ENCODE assay signal across 9 mouse cellular contexts in the genomic region with DNA sequence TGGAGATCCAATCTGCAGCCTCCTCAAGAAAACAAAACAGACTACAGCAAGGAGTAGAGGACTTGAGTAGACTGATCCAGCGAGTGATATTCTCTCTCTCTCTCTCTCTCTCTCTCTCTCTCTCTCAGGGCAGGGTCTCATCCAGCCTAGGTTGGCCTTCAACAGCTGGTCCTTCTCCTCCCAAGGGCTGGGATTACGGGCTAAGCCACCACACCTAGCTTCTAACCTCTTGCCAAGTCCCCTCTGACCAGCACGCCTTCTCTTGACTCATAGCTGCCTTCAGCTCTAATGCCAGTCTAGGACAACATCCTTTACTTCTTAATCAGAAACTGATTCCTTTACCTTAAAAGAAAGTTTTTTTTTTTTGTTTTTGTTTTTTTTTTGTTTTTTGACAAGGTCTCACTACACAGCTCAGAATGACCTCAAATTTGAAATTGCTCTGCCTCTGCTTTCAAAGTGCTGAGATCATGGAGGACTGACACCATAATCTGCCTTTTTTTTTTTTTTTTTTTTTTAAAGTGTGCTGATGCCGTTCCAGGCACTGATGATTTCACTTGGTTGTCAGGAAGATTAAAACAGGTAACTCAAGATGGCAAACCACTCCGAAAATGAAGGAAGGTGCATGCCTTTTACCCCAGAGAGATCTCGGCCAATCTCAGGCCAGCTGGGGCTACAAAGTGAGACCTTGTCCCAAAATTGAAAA. TPM values are rescaled to one million over a fixed set of nuclear protein-coding genes. Genes with fewer than 3 reads are reported as not detected.
DNase-seq lines count a peak whose midpoint lies in the region; ATAC-seq and TF ChIP-seq lines count a peak whose summit lies in the region.
"Had no signal": no experiment of that assay in that cellular context is flagged by ENCODE, and none has a peak within 500 bp of the region (broad histone marks: within the 10 kb centered on the region; RNA-seq: fewer than 3 reads in every experiment).

No protein-coding gene starts in this region.

- H3K27me3 ChIP-seq in kidney, embryonic 16.5 days (ENCODE audit: insufficient read depth, low read length) = no peaks in the 10 kb centered on the region
- no peaks in the 10 kb centered on the region for H3K27me3 ChIP-seq in liver, embryonic 13.5 days

- no peaks in the 10 kb centered on the region for H3K36me3 ChIP-seq in kidney, embryonic 16.5 days (ENCODE audit: insufficient read depth, low read length)
- 0 out of 2 replicates have a peak, but pooled peaks cover 4% of the 10 kb centered on the region for H3K36me3 ChIP-seq in liver, embryonic 13.5 days

- H3K4me1 ChIP-seq in kidney, embryonic 16.5 days (ENCODE audit: insufficient read depth, low read length) = peaks cover 59% of the 10 kb centered on the region
- peaks cover 12% of the 10 kb centered on the region for H3K4me1 ChIP-seq in bone marrow, adult 2 months (ENCODE audit: control insufficient read depth, insufficient read depth, low read length)
- H3K4me1 ChIP-seq in liver, embryonic 13.5 days (replicated peaks) = peaks cover 76% of the 10 kb centered on the region

- ATAC-seq in kidney, embryonic 16.5 days (ENCODE audit: low FRiP score, low TSS enrichment) = no peak
- no peak for ATAC-seq in liver, embryonic 13.5 days (ENCODE audit: low read depth)
- no peak for ATAC-seq in erythroblast, adult 5-6 weeks (replicated peaks; ENCODE audit: low FRiP score, poor library complexity, severe bottlenecking)

- DNase-seq in kidney, postnatal 10 days = no peak
- peak; percentile 59 for DNase-seq in CD4-positive helper T cell, adult 2 months (ENCODE audit: low read depth, low spot score)
- DNase-seq in liver, embryonic 13.5 days = no peak
- no peak for DNase-seq in right cerebral cortex, postnatal 25 days
- DNase-seq in ovary, adult 18-20 months (ENCODE audit: low spot score) = no peak
- DNase-seq: cerebellum, adult 2 months had no signal

- no peaks in the 10 kb centered on the region for H3K9me3 ChIP-seq in kidney, embryonic 16.5 days (ENCODE audit: low read length)
- H3K9me3 ChIP-seq in liver, embryonic 13.5 days (replicated peaks) = no peaks in the 10 kb centered on the region

- no peak for TF ChIP-seq CTCF in bone marrow, adult 2 months (IDR thresholded peaks at IDR 0.05; ENCODE audit: control insufficient read depth, insufficient read depth, low read length)

- WGBS in kidney, embryonic 16.5 days = 64% methylated on average over 6 of the region's 6 CpGs
- WGBS in bone marrow, adult 2 months = 66% methylated on average over 6 of the region's 6 CpGs
- 64% methylated on average over 6 of the region's 6 CpGs for WGBS in liver, embryonic 13.5 days (ENCODE audit: insufficient replicate concordance)

- no peak overlapping the region for H3K4me2 ChIP-seq in kidney, embryonic 16.5 days (replicated peaks; ENCODE audit: low read depth, low read length)
- H3K4me2 ChIP-seq in liver, embryonic 13.5 days = no peak overlapping the region; the same call in 1 of the 2 replicates

- peak overlapping the region; percentile 85 for H3K27ac ChIP-seq in kidney, embryonic 16.5 days (ENCODE audit: low read length)
- peak overlapping the region; percentile 86 for H3K27ac ChIP-seq in bone marrow, adult 2 months (ENCODE audit: control insufficient read depth, insufficient read depth, low read depth, low read length, poor library complexity)
- peak overlapping the region; percentile 62 for H3K27ac ChIP-seq in liver, embryonic 13.5 days

- no peak overlapping the region for H3K4me3 ChIP-seq in kidney, embryonic 16.5 days (ENCODE audit: low read length)
- no peak overlapping the region for H3K4me3 ChIP-seq in bone marrow, adult 2 months (replicated peaks; ENCODE audit: control insufficient read depth, low read depth, low read length)
- H3K4me3 ChIP-seq in liver, embryonic 13.5 days (replicated peaks) = no peak overlapping the region

- no peak for TF ChIP-seq POLR2A in bone marrow, adult 2 months (IDR thresholded peaks at IDR 0.05; ENCODE audit: borderline replicate concordance, control insufficient read depth, low read depth, low read length)

- H3K9ac ChIP-seq in kidney, embryonic 16.5 days (replicated peaks; ENCODE audit: low read length) = no peak overlapping the region
- H3K9ac ChIP-seq in liver, embryonic 13.5 days = 0 out of 2 replicates have a peak overlapping the region, but pooled peaks have one; percentile 41

RNA-seq across cellular contexts. Expression of a gene that starts 33.5 kb away (rescaled TPM):
- 11.4 and 13.6 TPM in 2 replicates for polyA plus RNA-seq in kidney, embryonic 16.5 days (2015; fragmentation: Nextera tagmentation; extraction: Ambion mirVana)
- 5.3 and 13.6 TPM in 2 replicates for polyA plus RNA-seq in bone marrow, adult 2 months (2011; ENCODE audit: insufficient read depth, insufficient read length, low replicate concordance, missing spikeins)
- polyA plus RNA-seq in liver, embryonic 13.5 days (2015; fragmentation: Nextera tagmentation; extraction: Ambion mirVana) = 13.2 and 13.6 TPM in 2 replicates
- total RNA-seq in erythroblast, adult 5-6 weeks (2015; ENCODE audit: low replicate concordance) = 0.77 and 8.8 TPM in 2 replicates
- total RNA-seq in erythroblast, adult 5-6 weeks (2017; ENCODE audit: low replicate concordance) = 2.6 and 5.4 TPM in 2 replicates

RNA-seq across cellular contexts. Expression of a gene that starts 33.7 kb away (rescaled TPM):
- 51.6 and 62.1 TPM in 2 replicates for polyA plus RNA-seq in kidney, embryonic 16.5 days (2015; fragmentation: Nextera tagmentation; extraction: Ambion mirVana)
- 12.1 and 31.4 TPM in 2 replicates for polyA plus RNA-seq in bone marrow, adult 2 months (2011; ENCODE audit: insufficient read depth, insufficient read length, low replicate concordance, missing spikeins)
- 30.5 and 34.4 TPM in 2 replicates for polyA plus RNA-seq in liver, embryonic 13.5 days (2015; fragmentation: Nextera tagmentation; extraction: Ambion mirVana)
- total RNA-seq in erythroblast, adult 5-6 weeks (2015; ENCODE audit: low replicate concordance) = 7.5 and 12.7 TPM in 2 replicates
- 20.2 and 24.7 TPM in 2 replicates for total RNA-seq in erythroblast, adult 5-6 weeks (2017; ENCODE audit: low replicate concordance)
